Mouse (Mus musculus) leukemia stem cell, adult 10-12 weeks (primary cell): ENCODE measurements around the gene Atp5g1. TPM values are rescaled to one million over a fixed set of nuclear protein-coding genes. Genes with fewer than 3 reads are reported as not detected.

ENCODE experiments used
- polyA plus RNA-seq: library from polyadenylated mRNA; stranded (reverse); fragments of >175 nt; gene quantifications from 2 replicates; pipeline ENCODE4 v1.2.3, GENCODE M21; 2012; ENCODE audit warnings: low replicate concordance

Atp5g1 gene
- polyA plus RNA-seq = 63.0 and 508 TPM in 2 replicates

DNA sequence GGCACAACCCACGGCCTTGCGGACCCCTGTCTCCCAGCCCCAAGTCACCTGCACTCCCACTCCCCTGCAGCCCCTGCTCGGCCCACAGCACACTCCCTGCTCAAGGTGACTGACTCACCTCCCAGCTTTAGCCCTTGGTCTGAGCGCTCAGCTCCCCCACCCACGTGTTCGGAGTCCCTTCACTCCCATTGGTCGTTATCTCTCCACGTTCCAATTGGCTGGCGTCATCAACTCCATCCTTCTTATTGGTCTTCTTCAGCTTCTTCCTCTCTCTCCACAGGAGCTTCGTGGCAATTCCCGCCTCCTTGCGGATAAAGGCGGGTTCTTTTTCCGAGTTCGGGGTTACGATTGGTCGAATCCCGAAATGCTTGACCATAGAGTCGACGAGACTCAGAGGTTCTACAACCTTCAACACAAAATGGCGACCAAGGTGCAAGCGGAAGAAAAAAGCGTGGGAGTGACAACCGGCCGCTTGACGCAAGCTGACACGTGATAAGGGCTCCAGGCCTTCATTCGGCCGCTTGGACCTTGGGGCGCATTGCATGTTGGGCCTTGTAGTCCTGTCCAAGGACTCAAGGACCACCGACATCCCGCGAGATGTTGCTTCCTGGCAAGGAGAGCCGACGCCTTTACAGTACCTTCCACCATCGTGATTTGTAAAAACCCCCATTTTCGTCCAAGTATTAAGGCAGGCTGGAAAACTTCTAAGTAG lies at the start of gene Atp5g1:
Atp5g1 (minus strand) TSS at position 162 of the 712 bp plus-strand sequence.

DNA sequence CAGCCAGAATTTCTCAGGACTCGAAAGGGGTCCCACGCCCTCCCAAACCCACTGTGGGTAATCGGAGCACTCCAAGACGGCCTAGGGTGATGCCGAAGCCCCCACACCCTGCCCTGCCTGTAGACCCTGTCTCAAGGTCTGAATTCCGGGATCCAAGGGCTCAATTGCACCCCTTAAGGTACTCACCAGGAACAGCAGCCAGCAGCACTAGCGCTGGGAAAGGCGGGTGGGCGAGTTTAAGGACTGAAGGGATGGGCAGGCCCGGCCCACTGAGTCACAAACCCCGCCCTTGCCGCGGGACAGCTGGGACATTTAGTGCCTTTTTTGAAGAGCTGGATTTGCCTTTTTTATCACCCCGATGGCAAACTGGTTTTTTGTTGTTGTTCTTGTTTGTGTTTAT lies 36.3 kb upstream of the Atp5g1 start, which contains the start of gene Calcoco2:
Calcoco2 (minus strand) TSS at position 214 of the 400 bp plus-strand sequence.

DNA sequence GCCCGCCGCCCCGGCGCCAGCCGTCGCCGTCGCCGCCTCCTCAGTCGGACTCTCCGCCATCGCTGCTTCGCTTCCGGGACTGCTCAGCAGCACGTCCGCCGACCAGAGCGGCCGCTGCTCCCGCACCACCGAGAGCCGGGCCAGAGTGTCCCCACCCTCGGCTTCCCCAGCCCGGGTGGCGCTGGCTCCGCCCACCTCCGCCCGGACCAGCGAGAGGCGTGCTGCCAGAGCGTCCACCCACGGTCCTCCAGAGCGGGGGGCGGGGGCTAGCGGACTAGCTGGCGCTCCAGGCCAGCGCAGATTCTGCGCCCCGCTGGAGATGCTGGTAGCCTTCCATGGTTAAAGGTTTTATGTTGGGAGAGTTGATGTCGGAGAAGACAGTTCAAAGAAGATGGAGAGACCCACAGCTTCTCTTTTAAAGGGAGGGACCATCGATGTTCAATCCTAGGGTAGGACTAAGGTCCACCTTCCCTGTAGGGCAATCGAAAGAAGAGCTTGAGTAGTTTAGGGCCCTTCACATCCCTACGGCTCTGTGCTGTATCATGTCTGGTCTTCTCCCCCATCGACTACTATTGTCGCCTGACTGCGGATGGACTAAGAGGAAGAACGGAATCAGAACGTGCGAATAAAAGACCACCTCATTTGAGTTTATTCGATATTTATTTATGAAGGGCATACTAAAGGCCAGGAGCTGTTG lies 10.1 kb downstream of the Atp5g1 start, which contains the start of gene Ube2z:
Ube2z (minus strand) TSS at position 174 of the 697 bp plus-strand sequence.

DNA sequence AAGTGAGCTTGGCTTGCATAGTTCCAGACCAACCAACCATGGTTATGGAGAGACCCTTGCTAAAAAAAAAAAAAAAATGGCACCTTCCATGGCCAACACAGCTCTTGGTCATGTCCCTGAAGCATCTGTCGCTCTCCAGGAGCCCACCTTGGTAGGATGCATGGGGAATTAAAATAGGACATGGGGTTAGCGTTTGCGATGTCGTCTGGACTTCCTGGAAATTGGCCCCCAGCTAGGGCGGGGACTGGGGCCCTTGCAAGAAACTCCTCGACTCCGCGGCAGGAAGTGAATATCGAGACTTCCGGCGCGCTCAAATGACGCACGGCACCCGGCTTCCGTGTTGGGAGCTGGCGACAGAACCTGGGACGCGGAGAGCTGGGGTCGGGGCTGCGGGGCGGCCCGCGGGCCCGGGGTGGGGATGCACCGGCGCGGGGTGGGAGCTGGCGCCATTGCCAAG lies 40.8 kb downstream of the Atp5g1 start, which contains the start of gene Snf8:
Snf8 (plus strand) TSS at position 290 of the 457 bp plus-strand sequence.

Other genes starting within 250 kb of the Atp5g1 start
- 9.1 and 9.8 TPM in 2 replicates for gene Gngt2, start 238.5 kb downstream of the Atp5g1 start, polyA plus RNA-seq
- 164 and 299 TPM in 2 replicates for gene Abi3, start 233.2 kb downstream of the Atp5g1 start, polyA plus RNA-seq
- not detected in 2 replicates for gene B4galnt2, start 160.8 kb downstream of the Atp5g1 start, polyA plus RNA-seq
- not detected in 2 replicates for gene Igf2bp1, start 69.7 kb downstream of the Atp5g1 start, polyA plus RNA-seq
- not detected in 2 replicates for gene Gip, start 51.1 kb downstream of the Atp5g1 start, polyA plus RNA-seq
- gene Snf8, start 40.8 kb downstream of the Atp5g1 start, polyA plus RNA-seq = 37.2 and 86.8 TPM in 2 replicates
- 16.2 and 20.6 TPM in 2 replicates for gene Ube2z, start 10.3 kb downstream of the Atp5g1 start, polyA plus RNA-seq
- gene Calcoco2, start 36.3 kb upstream of the Atp5g1 start, polyA plus RNA-seq = not detected in 2 replicates
- gene Ttll6, start 58.1 kb upstream of the Atp5g1 start, polyA plus RNA-seq = 0.10 TPM in 1 of 2 replicates, not detected in the other
- not detected in 2 replicates for gene Hoxb13, start 118.6 kb upstream of the Atp5g1 start, polyA plus RNA-seq
- gene Hoxb9, start 195.8 kb upstream of the Atp5g1 start, polyA plus RNA-seq = 0.15 TPM in 1 of 2 replicates, not detected in the other
- gene Hoxb8, start 206.2 kb upstream of the Atp5g1 start, polyA plus RNA-seq = 0.16 TPM in 1 of 2 replicates, not detected in the other
- 0.23 TPM in 1 of 2 replicates, not detected in the other for gene Hoxb7, start 211.0 kb upstream of the Atp5g1 start, polyA plus RNA-seq
- 0.40 and 0.48 TPM in 2 replicates for gene Hoxb6, start 216.8 kb upstream of the Atp5g1 start, polyA plus RNA-seq
- 0.12 and 0.30 TPM in 2 replicates for gene Hoxb5, start 227.7 kb upstream of the Atp5g1 start, polyA plus RNA-seq
- 1.7 and 5.4 TPM in 2 replicates for gene Hoxb4, start 242.6 kb upstream of the Atp5g1 start, polyA plus RNA-seq
- 1.6 and 4.2 TPM in 2 replicates for gene Hoxb3, start 247.7 kb upstream of the Atp5g1 start, polyA plus RNA-seq